8 mouse cellular contexts compared by ENCODE assay signal in the genomic region with DNA sequence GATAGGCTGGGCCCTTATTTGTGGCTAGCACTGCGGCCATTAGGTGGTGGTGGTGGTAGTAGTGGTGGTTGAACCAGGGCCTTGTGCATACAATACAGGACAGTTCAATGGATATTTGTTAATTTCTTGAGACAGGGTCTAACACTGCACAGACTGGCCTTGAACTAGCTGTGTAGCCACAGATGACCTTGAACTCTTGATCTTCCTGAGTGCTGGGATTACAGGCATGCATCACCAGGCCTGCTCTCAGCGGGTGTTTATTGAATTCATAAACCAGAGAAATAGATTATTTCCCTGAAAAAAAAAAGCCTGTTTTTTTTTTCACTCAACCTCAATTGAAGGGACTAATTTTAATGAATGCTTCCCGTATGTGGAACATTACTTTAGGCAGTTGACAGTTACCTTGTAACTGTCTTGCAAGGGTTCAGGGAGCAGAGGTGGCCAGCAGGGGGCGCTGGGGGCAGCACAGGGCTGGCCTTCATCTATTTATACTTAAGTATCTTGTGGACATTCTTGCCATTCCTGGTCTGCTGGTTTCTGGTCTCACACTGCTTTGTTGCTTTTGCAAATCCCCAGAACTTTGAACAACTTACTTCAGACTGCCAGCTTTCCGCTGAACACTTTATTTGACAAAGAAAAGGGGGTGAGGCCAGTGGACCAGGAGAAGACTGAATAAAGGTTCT. TPM values are rescaled to one million over a fixed set of nuclear protein-coding genes. Genes with fewer than 3 reads are reported as not detected.
DNase-seq lines count a peak whose midpoint lies in the region; ATAC-seq and TF ChIP-seq lines count a peak whose summit lies in the region.

No protein-coding gene starts in this region.

- H3K9me3 ChIP-seq in ES-Bruce4 (replicated peaks; ENCODE audit: control insufficient read depth, insufficient read depth, low read length, poor library complexity, severe bottlenecking), result no peaks in the 10 kb centered on the region
- no peaks in the 10 kb centered on the region for H3K9me3 ChIP-seq in kidney, postnatal 0 days (replicated peaks; ENCODE audit: low read length)
- no peaks in the 10 kb centered on the region for H3K9me3 ChIP-seq in lung, embryonic 14.5 days (ENCODE audit: low read depth, low read length)

- no peaks in the 10 kb centered on the region for H3K27me3 ChIP-seq in ES-Bruce4 (ENCODE audit: control insufficient read depth, insufficient read depth, low read length, poor library complexity, severe bottlenecking)
- 0 out of 2 replicates have a peak, but pooled peaks cover 2% of the 10 kb centered on the region for H3K27me3 ChIP-seq in kidney, postnatal 0 days (ENCODE audit: insufficient read depth, low read length)
- no peaks in the 10 kb centered on the region for H3K27me3 ChIP-seq in lung, embryonic 14.5 days (ENCODE audit: insufficient read depth, low read length)

- intact Hi-C loops in gastrocnemius, adult 2 months (cut with DNase I), result loop anchor here (1.0 kb wide), 1 partner anchor 245 kb away; no protein-coding TSS in a partner anchor

- H3K4me2 ChIP-seq in kidney, postnatal 0 days (ENCODE audit: low read length), result no peak overlapping the region
- no peak overlapping the region for H3K4me2 ChIP-seq in lung, embryonic 14.5 days

- TF ChIP-seq EP300 in ES-Bruce4 (IDR thresholded peaks at IDR 0.05; ENCODE audit: insufficient read depth, low read depth, low read length), result no peak

- ATAC-seq in kidney, postnatal 0 days (replicated peaks; ENCODE audit: low FRiP score, low read depth), result 0 out of 2 replicates have a peak, but pooled peaks have one; percentile 52
- ATAC-seq in lung, embryonic 14.5 days (ENCODE audit: insufficient read depth), result peak; percentile 75; the same call in 1 of the 2 replicates
- no peak; the same call in 1 of the 2 replicates for ATAC-seq in granulocyte monocyte progenitor cell, adult 5-6 weeks (replicated peaks; ENCODE audit: poor library complexity, severe bottlenecking)

- TF ChIP-seq POLR2A in ES-Bruce4 (IDR thresholded peaks at IDR 0.05; ENCODE audit: insufficient read depth, low read length), result no peak

- TF ChIP-seq CTCF in ES-Bruce4 (IDR thresholded peaks at IDR 0.05; ENCODE audit: low read depth, low read length), result peak; percentile 77
- TF ChIP-seq CTCF in gastrocnemius, adult 2 months (IDR thresholded peaks at IDR 0.05), result peak; percentile 97
- peak; percentile 92 for TF ChIP-seq CTCF in kidney, postnatal 0 days (IDR thresholded peaks at IDR 0.05; ENCODE audit: low read depth)
- peak; percentile 91 for TF ChIP-seq CTCF in lung, embryonic 14.5 days (IDR thresholded peaks at IDR 0.05; ENCODE audit: low read depth)

- no peak overlapping the region for H3K4me3 ChIP-seq in ES-Bruce4 (ENCODE audit: low read depth, low read length)
- H3K4me3 ChIP-seq in gastrocnemius, adult 2 months, result no peak overlapping the region
- no peak overlapping the region for H3K4me3 ChIP-seq in kidney, postnatal 0 days (replicated peaks; ENCODE audit: low read depth, low read length)
- no peak overlapping the region for H3K4me3 ChIP-seq in lung, embryonic 14.5 days (ENCODE audit: low read depth, low read length)

- WGBS in kidney, postnatal 0 days, result 50% methylated on average over 5 of the region's 5 CpGs
- 46% methylated on average over 5 of the region's 5 CpGs for whole genome bisulfite sequencing in lung, embryonic 14.5 days

- peaks cover 7% of the 10 kb centered on the region for H3K4me1 ChIP-seq in ES-Bruce4 (ENCODE audit: control insufficient read depth, insufficient read depth, low read length)
- no peaks in the 10 kb centered on the region for H3K4me1 ChIP-seq in kidney, postnatal 0 days (replicated peaks; ENCODE audit: insufficient read depth, low read length)
- H3K4me1 ChIP-seq in lung, embryonic 14.5 days (ENCODE audit: insufficient read depth), result no peaks in the 10 kb centered on the region; the same call in 1 of the 2 replicates

- no peaks in the 10 kb centered on the region for H3K36me3 ChIP-seq in ES-Bruce4 (ENCODE audit: control insufficient read depth, insufficient read depth, low read length, poor library complexity, severe bottlenecking)
- no peaks in the 10 kb centered on the region for H3K36me3 ChIP-seq in kidney, postnatal 0 days (ENCODE audit: insufficient read depth, low read length)
- no peaks in the 10 kb centered on the region for H3K36me3 ChIP-seq in lung, embryonic 14.5 days (ENCODE audit: insufficient read depth)

- H3K9ac ChIP-seq in ES-Bruce4 (ENCODE audit: low read depth, poor library complexity, severe bottlenecking), result no peak overlapping the region
- no peak overlapping the region for H3K9ac ChIP-seq in kidney, postnatal 0 days (ENCODE audit: low read depth, low read length)
- no peak overlapping the region for H3K9ac ChIP-seq in lung, embryonic 14.5 days

- H3K27ac ChIP-seq in ES-Bruce4 (ENCODE audit: insufficient read depth, low read length), result no peak overlapping the region
- H3K27ac ChIP-seq in gastrocnemius, adult 2 months, result no peak overlapping the region
- no peak overlapping the region for H3K27ac ChIP-seq in kidney, postnatal 0 days
- H3K27ac ChIP-seq in lung, embryonic 14.5 days (ENCODE audit: low read depth), result peak overlapping the region; percentile 9; the same call in 1 of the 2 replicates

- peak; percentile 53 for DNase-seq in 3T3-L1 (ENCODE audit: low read depth, low spot score)
- peak; percentile 62 for DNase-seq in c-Kit-positive CD71-positive TER-119-positive erythroid progenitor cells, embryonic 14.5 days (ENCODE audit: low spot score)
- DNase-seq in gastrocnemius, adult 2 months, result peak; percentile 81
- peak; percentile 90 for DNase-seq in kidney, postnatal 0 days (ENCODE audit: low spot score)
- DNase-seq in lung, embryonic 14.5 days, result peak; percentile 90
- DNase-seq in skeletal muscle tissue, adult 2 months (ENCODE audit: low read depth, low spot score), result peak; percentile 27

RNA-seq across cellular contexts. Expression of a gene that starts 8.6 kb away (rescaled TPM):
- polyA plus RNA-seq in ES-Bruce4 (2011; ENCODE audit: insufficient read depth, insufficient read length, low read depth, missing spikeins), result 0.40 and 0.94 TPM in 2 replicates
- under 1 TPM; 0.25 to 0.46 TPM for total RNA-seq in gastrocnemius, adult 2 months (2021)
- 2.5 and 2.6 TPM in 2 replicates for polyA plus RNA-seq in kidney, postnatal 0 days (2015; fragmentation: Nextera tagmentation; extraction: Ambion mirVana)
- 1.1 and 1.6 TPM in 2 replicates for polyA plus RNA-seq in lung, embryonic 14.5 days (2014; fragmentation: Nextera tagmentation; extraction: Ambion mirVana)
- total RNA-seq in granulocyte monocyte progenitor cell, adult 5-6 weeks (2014; fragmentation: Nextera tagmentation), result not detected in 2 replicates
- under 0.01 TPM in 1 of 2 replicates, not detected in the other for total RNA-seq in granulocyte monocyte progenitor cell, adult 5-6 weeks (2017)

RNA-seq across cellular contexts. Expression of a gene that starts 53.0 kb away (rescaled TPM):
- 9.3 and 10.4 TPM in 2 replicates for polyA plus RNA-seq in ES-Bruce4 (2011; ENCODE audit: insufficient read depth, insufficient read length, low read depth, missing spikeins)
- 10 to 100 TPM; 21.0 to 26.9 TPM for total RNA-seq in gastrocnemius, adult 2 months (2021)
- polyA plus RNA-seq in kidney, postnatal 0 days (2015; fragmentation: Nextera tagmentation; extraction: Ambion mirVana), result 13.9 and 14.5 TPM in 2 replicates
- 24.0 and 24.6 TPM in 2 replicates for polyA plus RNA-seq in lung, embryonic 14.5 days (2014; fragmentation: Nextera tagmentation; extraction: Ambion mirVana)
- total RNA-seq in granulocyte monocyte progenitor cell, adult 5-6 weeks (2014; fragmentation: Nextera tagmentation), result 13.6 and 16.7 TPM in 2 replicates
- total RNA-seq in granulocyte monocyte progenitor cell, adult 5-6 weeks (2017), result 17.3 and 18.1 TPM in 2 replicates

Comparison
In these comparisons a context has a peak if more than half of its experiments do, and no peak if none do; other contexts are left out.
1. DNase-seq: peak in every context shown above with its lines; median percentile 90 in kidney, postnatal 0 days; 90 in lung, embryonic 14.5 days; 81 in gastrocnemius, adult 2 months; 62 in c-Kit-positive CD71-positive TER-119-positive erythroid progenitor cells, embryonic 14.5 days; 53 in 3T3-L1; 27 in skeletal muscle tissue, adult 2 months.